Mouse (Mus musculus): ENCODE results near the gene Sgms2.
A peak's percentile ranks its signal among the peaks of the same experiment; 100 is the strongest.
"Not testable (repeated sequence)": the region's sequence is repeated elsewhere in the genome, so short reads cannot be mapped to it uniquely, and the experiment has no call there.

Sgms2 gene

GRCm38 (mm10) chr3:131350539-131350938 is 140.7 kb downstream of the Sgms2 start:
- no peak for DNase-seq

DNA sequence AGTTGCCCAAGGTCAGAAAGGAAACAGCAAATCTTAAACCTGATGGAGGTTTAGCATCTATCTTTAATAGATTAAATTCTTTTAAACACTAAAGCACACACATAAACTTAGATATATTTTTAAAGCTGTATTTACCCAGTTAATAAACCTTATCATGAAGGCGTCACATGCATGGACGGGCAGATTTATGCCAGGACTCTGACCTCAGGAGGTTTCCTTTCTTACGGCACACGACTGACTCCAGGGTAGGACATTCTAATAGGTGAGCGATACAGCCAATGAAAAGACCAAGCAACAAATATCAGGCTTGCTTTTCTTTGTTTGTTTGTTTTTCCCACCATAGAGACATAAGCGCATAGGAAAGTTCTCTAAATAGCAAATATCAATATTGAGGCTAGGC is 142.2 kb downstream of the Sgms2 start:
- no peak for DNase-seq

DNA sequence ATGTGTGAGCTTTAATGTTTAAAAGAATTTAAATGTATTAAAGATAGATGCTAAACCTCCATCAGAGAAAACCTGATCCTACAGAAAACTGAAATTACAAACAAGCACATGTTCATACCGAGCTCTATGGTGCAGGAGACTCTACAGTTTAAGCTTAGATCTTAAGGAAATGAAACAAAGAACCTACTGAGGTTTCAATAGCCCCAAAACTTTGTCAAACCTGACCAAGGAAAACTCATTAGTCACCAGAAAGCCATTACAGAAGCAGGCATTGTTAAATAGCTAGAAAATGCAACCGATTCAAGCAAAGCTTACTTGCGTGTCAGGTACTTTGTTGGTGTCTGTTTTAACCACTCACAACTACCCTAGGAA is 142.6 kb downstream of the Sgms2 start:
- no peak for DNase-seq

- no peak for DNase-seq
Observed at GRCm38 (mm10) chr3:131347831-131348578, 143.2 kb downstream of the Sgms2 start.

DNA sequence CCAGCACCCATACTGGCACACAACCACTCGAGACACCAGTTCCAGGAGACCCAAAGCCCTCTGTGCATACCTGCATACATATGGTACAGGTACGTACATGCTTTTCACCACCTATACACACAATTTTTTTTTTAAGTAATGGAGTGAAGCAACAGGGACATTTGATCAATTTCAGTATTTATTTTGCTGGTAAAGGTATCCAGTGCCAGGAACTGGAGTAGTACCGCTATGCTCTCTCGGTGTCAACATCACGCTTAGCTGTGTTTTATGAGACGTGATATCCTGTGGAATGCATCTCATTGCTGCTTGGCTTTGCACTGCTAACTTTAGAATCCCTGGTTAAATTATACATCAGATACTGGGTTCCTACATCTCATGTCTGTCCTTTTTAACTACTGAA is 145.3 kb downstream of the Sgms2 start:
- no peak for DNase-seq

DNA sequence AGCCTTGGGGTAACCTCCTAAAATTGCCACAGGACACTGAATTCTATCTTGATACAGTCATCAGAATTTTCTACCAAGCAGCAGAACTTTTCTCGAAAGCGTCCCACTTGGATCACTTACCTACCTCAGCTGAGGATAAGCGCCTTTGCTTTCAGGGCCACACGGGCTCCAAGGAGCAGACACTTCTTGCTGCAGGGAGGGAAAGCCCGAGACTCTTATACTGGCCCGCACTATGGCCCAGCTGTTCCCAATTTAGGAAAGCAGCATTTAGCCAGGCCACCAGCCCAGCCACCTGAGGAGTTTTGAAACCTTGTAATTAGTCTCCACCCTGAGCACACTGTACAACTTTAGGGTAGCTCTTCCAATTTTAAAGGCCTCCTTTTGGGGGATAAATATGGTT is 147.9 kb downstream of the Sgms2 start:
- DNase-seq, result no peak

DNA sequence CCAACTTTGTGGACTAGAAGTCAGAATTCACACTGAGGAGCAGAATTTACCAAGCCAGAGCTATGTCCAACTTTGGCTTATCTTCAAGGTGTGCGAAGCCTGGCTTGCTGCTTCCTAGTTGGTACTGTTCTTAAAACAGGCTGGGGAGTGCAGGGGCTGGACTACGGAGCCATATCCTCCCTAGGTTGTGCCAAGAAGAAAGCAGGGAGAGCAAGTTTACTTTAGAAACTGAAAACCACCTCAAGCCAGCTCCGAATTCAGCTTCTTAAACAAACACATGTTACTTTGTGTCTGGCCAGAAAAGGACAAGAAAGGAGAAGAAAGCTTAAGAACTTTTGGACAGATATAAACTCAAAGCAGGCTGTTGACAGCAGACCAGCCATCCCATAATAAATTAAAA is 150.3 kb downstream of the Sgms2 start:
- DNase-seq, result no peak

DNA sequence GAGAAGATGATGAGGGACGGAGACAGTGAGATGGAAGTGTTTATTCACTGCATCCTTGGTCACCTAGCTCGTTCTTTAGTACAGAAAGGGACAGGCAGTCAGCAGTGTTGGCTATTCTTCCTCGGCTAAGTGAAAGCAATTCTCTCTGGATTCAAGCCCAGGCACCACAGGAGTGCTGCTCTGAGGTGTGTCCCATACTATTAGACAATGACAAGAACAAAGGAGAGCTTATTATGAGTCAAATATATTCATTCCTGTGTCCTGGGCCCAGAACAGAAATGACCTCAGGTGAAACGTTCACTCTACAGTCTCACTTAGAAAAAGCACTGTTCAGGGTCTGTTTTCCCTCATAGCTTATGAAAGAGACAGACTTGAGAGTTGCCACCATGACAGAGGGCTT is 151.9 kb downstream of the Sgms2 start:
- DNase-seq, result no peak

GRCm38 (mm10) chr3:131337749-131338148 is 153.5 kb downstream of the Sgms2 start:
- not testable (repeated sequence) for DNase-seq

DNA sequence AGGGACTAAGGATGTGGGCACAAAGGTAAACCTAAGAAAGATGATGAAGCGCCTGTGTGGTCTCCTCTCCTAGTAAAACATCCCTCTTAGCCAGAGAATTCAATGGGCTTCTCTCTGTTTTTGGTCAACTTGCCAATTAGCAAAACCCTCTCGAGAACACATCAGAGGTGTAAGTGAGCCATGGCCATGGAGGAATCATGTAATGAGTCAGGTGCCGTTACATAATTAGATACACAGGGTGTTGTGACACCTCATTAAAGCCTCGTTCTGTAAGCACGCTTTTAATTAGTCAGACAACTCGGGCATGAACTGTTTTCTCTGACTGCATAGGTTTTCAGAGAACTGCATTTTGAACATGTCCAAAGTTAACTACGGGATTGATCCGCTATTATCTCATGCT is 154.6 kb downstream of the Sgms2 start:
- DNase-seq, result no peak

DNA sequence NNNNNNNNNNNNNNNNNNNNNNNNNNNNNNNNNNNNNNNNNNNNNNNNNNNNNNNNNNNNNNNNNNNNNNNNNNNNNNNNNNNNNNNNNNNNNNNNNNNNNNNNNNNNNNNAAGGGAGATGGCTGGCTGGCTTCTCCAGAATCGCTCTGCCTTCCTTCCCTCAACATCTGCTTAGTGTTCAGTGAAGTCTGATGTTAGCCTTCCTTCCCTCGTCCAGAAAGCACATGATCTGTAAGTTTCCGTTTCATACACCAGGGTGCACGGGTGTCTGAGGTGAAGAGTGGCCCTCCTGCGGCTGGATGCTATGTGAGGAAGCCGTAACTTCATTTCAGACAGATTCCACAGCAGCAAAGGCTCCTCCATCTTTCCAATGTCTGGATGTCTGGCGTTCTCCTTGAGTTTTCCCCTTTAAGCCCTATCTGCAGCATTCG is 156.1 kb downstream of the Sgms2 start:
- no peak for DNase-seq

- no peak for DNase-seq
Observed at GRCm38 (mm10) chr3:131327189-131327588, 164.0 kb downstream of the Sgms2 start.

GRCm38 (mm10) chr3:131326637-131327036 is 164.6 kb downstream of the Sgms2 start:
- no peak for DNase-seq

GRCm38 (mm10) chr3:131322081-131322815 is 169.0 kb downstream of the Sgms2 start:
- no peak for DNase-seq

DNA sequence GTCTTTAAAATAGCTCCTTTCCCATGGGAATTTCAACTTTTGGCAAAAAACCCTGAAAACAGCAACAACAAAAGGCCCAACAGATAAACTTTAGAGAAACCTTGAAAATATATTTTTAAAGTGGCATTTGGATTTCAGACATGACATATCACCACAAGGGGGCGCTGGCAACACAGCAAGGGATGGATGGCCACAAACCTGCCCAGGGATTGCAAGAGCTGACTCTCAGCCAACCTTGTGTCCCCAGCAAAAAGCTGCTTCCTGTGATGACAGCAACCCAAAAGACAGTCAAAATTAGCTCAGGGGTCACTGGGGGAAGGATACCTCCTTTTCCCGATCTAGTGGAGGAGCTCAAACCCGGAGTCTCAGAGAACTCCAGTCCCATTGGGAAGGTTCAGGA is 171.0 kb downstream of the Sgms2 start:
- DNase-seq, result peak; percentile 74

DNA sequence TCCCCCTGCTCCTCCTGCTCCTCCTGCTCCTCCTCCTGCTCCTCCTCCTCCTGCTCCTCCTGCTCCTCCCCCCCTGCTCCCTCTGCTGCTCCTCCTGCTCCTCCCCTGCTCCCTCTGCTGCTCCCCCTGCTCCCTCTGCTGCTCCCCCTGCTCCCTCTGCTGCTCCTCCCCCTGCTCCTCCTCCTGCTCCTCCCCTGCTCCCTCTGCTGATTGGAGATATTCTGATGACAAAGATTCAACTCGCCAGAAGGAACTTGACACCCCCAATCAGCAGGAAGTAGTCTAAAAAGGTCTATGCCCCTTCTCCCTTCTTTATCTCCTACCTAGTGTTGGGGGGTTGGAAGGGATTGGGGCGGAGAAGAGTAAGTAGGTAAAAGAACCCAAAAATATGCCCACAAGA is 173.0 kb downstream of the Sgms2 start:
- DNase-seq, result no peak

DNA sequence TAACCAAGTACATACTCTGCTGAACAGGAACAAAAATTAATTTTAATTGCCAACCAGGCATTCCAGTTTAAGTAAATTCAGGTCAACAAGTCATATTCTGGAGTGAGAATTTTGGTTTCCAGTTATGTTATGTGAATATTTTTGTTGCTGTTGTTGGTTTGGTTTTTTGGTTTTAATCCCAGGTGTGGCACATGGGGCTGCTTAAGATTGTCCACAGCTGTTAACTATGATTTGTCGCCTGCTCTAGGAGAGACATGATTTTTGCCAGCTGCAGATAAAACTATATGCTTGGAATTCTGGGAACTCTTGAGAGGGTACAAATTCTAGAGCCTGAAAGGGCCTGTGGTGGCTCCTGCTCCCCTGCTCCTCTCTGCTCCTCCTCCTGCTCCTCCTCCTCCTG is 174.1 kb downstream of the Sgms2 start:
- DNase-seq, result no peak

DNA sequence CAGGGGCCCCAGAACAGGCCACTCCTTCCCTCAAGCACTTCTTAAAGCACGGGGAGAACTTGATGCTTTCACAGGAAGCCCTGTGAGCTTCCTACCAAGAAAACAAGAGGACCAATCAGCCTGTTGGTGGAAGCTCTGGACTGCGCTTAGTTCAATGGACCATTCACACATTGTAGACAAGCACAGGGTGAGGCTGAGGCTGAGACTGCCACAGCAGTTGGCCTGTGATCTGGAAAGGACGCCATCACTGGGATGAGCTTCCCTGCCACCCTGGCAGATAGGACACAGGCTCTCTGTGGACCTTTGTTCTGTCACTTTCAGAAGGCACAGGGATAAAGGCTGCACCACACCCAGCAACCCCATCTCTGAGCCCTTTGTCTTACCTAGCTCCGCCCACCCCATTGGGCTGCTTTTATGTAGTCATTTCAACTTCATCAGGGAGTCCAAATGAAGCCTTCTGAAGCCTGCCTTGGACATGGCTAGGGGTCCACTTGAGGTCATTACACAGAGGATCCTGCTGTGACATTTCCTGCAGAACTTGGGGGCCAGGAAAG is 175.2 kb downstream of the Sgms2 start:
- DNase-seq, result no peak

- no peak for DNase-seq
Observed at GRCm38 (mm10) chr3:131312340-131312739, 178.9 kb downstream of the Sgms2 start.

DNA sequence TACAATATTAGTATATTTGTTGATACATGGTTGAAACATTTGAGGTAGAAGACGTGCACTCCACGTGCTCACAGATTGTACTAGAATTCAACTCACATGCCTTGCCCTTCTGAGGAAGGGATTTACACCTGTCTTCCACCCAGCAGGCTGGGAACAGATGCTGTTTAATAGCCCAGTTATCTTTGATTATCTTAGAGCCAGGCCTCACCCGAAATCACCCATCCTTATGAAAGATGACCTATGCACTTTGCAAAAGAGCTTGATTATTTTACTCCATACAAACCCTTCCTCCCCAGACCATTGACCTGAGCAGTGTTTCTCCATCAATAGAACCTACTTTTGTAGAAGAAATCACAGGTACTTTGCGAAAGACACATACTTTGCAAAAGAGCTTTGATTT is 180.6 kb downstream of the Sgms2 start:
- DNase-seq, result no peak

GRCm38 (mm10) chr3:131307811-131308210 is 183.4 kb downstream of the Sgms2 start:
- no peak for DNase-seq

GRCm38 (mm10) chr3:131306255-131306654 is 185.0 kb downstream of the Sgms2 start:
- DNase-seq, result no peak

- DNase-seq, result no peak
Observed at GRCm38 (mm10) chr3:131303320-131303714, 187.9 kb downstream of the Sgms2 start.

Data from cerebellum, adult 11 months (tissue).